Mouse (Mus musculus): ENCODE measurements around the gene Tob1. TPM values are rescaled to one million over a fixed set of nuclear protein-coding genes. Genes with fewer than 3 reads are reported as not detected.

Gene Tob1
- polyA plus RNA-seq, 1 experiment from 2014 or later = 36.6 TPM

- Histone ChIP-seq H3K9me3 (ENCODE audit: control insufficient read depth, low read length) (no peaks in the 10 kb centered on the region), H3K9ac (ENCODE audit: low read depth, low read length) (no peak overlapping the region), H3K4me2 (replicated peaks; ENCODE audit: low read depth, low read length) (no peak overlapping the region), H3K27ac (ENCODE audit: low read depth, low read length) (0 out of 2 replicates have a peak overlapping the region, but pooled peaks have one; percentile 18), H3K4me3 (ENCODE audit: low read length) (no peak overlapping the region), H3K4me1 (ENCODE audit: control insufficient read depth, insufficient read depth, low read length) (no peaks in the 10 kb centered on the region), H3K36me3 (ENCODE audit: control insufficient read depth, insufficient read depth, low read length) (no peaks in the 10 kb centered on the region), H3K27me3 (ENCODE audit: control insufficient read depth, insufficient read depth, low read length) (no peaks in the 10 kb centered on the region)
- ATAC-seq (ENCODE audit: low FRiP score, low TSS enrichment) = no peak
- WGBS = 66% methylated on average over 19 of the region's 19 CpGs
Observed at GRCm38 (mm10) chr11:94231821-94232552, 20.7 kb downstream of the Tob1 start.

GRCm38 (mm10) chr11:94233405-94233804 is 22.2 kb downstream of the Tob1 start:
- ATAC-seq (ENCODE audit: low FRiP score, low TSS enrichment) = no peak
- Histone ChIP-seq H3K36me3 (ENCODE audit: control insufficient read depth, insufficient read depth, low read length) (no peaks in the 10 kb centered on the region), H3K27me3 (ENCODE audit: control insufficient read depth, insufficient read depth, low read length) (no peaks in the 10 kb centered on the region), H3K4me2 (replicated peaks; ENCODE audit: low read depth, low read length) (no peak overlapping the region), H3K9me3 (ENCODE audit: control insufficient read depth, low read length) (no peaks in the 10 kb centered on the region), H3K27ac (ENCODE audit: low read depth, low read length) (no peak overlapping the region), H3K4me3 (ENCODE audit: low read length) (no peak overlapping the region), H3K4me1 (ENCODE audit: control insufficient read depth, insufficient read depth, low read length) (no peaks in the 10 kb centered on the region), H3K9ac (ENCODE audit: low read depth, low read length) (no peak overlapping the region)
- 89% methylated on average over 6 of the region's 6 CpGs for WGBS

- H3K9me3 ChIP-seq (ENCODE audit: control insufficient read depth, low read length) = no peaks in the 10 kb centered on the region
- WGBS = 88% methylated on average over 12 of the region's 12 CpGs
- no peaks in the 10 kb centered on the region for H3K4me1 ChIP-seq (ENCODE audit: control insufficient read depth, insufficient read depth, low read length)
- H3K4me2 ChIP-seq (replicated peaks; ENCODE audit: low read depth, low read length) = no peak overlapping the region
- H3K36me3 ChIP-seq (ENCODE audit: control insufficient read depth, insufficient read depth, low read length) = no peaks in the 10 kb centered on the region
- no peak overlapping the region for H3K9ac ChIP-seq (ENCODE audit: low read depth, low read length)
- H3K27me3 ChIP-seq (ENCODE audit: control insufficient read depth, insufficient read depth, low read length) = no peaks in the 10 kb centered on the region
- H3K4me3 ChIP-seq (ENCODE audit: low read length) = no peak overlapping the region
- no peak overlapping the region for H3K27ac ChIP-seq (ENCODE audit: low read depth, low read length)
- ATAC-seq (ENCODE audit: low FRiP score, low TSS enrichment) = no peak
Observed at GRCm38 (mm10) chr11:94234380-94234779, 23.1 kb downstream of the Tob1 start.

GRCm38 (mm10) chr11:94234857-94235256 is 23.6 kb downstream of the Tob1 start:
- ATAC-seq (ENCODE audit: low FRiP score, low TSS enrichment) = no peak
- no peak overlapping the region for H3K4me3 ChIP-seq (ENCODE audit: low read length)
- H3K4me1 ChIP-seq (ENCODE audit: control insufficient read depth, insufficient read depth, low read length) = no peaks in the 10 kb centered on the region
- no peaks in the 10 kb centered on the region for H3K36me3 ChIP-seq (ENCODE audit: control insufficient read depth, insufficient read depth, low read length)
- no peak overlapping the region for H3K9ac ChIP-seq (ENCODE audit: low read depth, low read length)
- H3K27ac ChIP-seq (ENCODE audit: low read depth, low read length) = no peak overlapping the region
- H3K27me3 ChIP-seq (ENCODE audit: control insufficient read depth, insufficient read depth, low read length) = no peaks in the 10 kb centered on the region
- H3K9me3 ChIP-seq (ENCODE audit: control insufficient read depth, low read length) = no peaks in the 10 kb centered on the region
- WGBS = 87% methylated on average over 8 of the region's 8 CpGs
- no peak overlapping the region for H3K4me2 ChIP-seq (replicated peaks; ENCODE audit: low read depth, low read length)

- Histone ChIP-seq H3K27ac (ENCODE audit: low read depth, low read length) (no peak overlapping the region), H3K36me3 (ENCODE audit: control insufficient read depth, insufficient read depth, low read length) (no peaks in the 10 kb centered on the region), H3K9me3 (ENCODE audit: control insufficient read depth, low read length) (no peaks in the 10 kb centered on the region), H3K27me3 (ENCODE audit: control insufficient read depth, insufficient read depth, low read length) (no peaks in the 10 kb centered on the region), H3K9ac (ENCODE audit: low read depth, low read length) (no peak overlapping the region), H3K4me3 (ENCODE audit: low read length) (no peak overlapping the region), H3K4me2 (replicated peaks; ENCODE audit: low read depth, low read length) (no peak overlapping the region), H3K4me1 (ENCODE audit: control insufficient read depth, insufficient read depth, low read length) (no peaks in the 10 kb centered on the region)
- peak; percentile 89 for ATAC-seq (ENCODE audit: low FRiP score, low TSS enrichment)
- 36% methylated on average over 3 of the region's 3 CpGs for WGBS
Observed at GRCm38 (mm10) chr11:94236074-94236473, 24.8 kb downstream of the Tob1 start.

GRCm38 (mm10) chr11:94238786-94239185 is 27.5 kb downstream of the Tob1 start:
- ATAC-seq (ENCODE audit: low FRiP score, low TSS enrichment) = no peak
- peaks cover 16% of the 10 kb centered on the region for H3K4me1 ChIP-seq (ENCODE audit: control insufficient read depth, insufficient read depth, low read length)
- no peak overlapping the region for H3K4me2 ChIP-seq (replicated peaks; ENCODE audit: low read depth, low read length)
- H3K27me3 ChIP-seq (ENCODE audit: control insufficient read depth, insufficient read depth, low read length) = no peaks in the 10 kb centered on the region
- no peak overlapping the region for H3K27ac ChIP-seq (ENCODE audit: low read depth, low read length)
- H3K9ac ChIP-seq (ENCODE audit: low read depth, low read length) = no peak overlapping the region
- H3K4me3 ChIP-seq (ENCODE audit: low read length) = no peak overlapping the region
- H3K36me3 ChIP-seq (ENCODE audit: control insufficient read depth, insufficient read depth, low read length) = no peaks in the 10 kb centered on the region
- WGBS = 89% methylated on average over 8 of the region's 8 CpGs
- H3K9me3 ChIP-seq (ENCODE audit: control insufficient read depth, low read length) = no peaks in the 10 kb centered on the region

- no peaks in the 10 kb centered on the region for H3K36me3 ChIP-seq (ENCODE audit: control insufficient read depth, insufficient read depth, low read length)
- no peak overlapping the region for H3K27ac ChIP-seq (ENCODE audit: low read depth, low read length)
- H3K4me1 ChIP-seq (ENCODE audit: control insufficient read depth, insufficient read depth, low read length) = peaks cover 20% of the 10 kb centered on the region
- no peak overlapping the region for H3K4me3 ChIP-seq (ENCODE audit: low read length)
- no peak overlapping the region for H3K9ac ChIP-seq (ENCODE audit: low read depth, low read length)
- ATAC-seq (ENCODE audit: low FRiP score, low TSS enrichment) = no peak
- H3K27me3 ChIP-seq (ENCODE audit: control insufficient read depth, insufficient read depth, low read length) = no peaks in the 10 kb centered on the region
- H3K4me2 ChIP-seq (replicated peaks; ENCODE audit: low read depth, low read length) = no peak overlapping the region
- no peaks in the 10 kb centered on the region for H3K9me3 ChIP-seq (ENCODE audit: control insufficient read depth, low read length)
- WGBS = 42% methylated on average over 9 of the region's 9 CpGs
Observed at GRCm38 (mm10) chr11:94239706-94240105, 28.5 kb downstream of the Tob1 start.

- H3K27me3 ChIP-seq (ENCODE audit: control insufficient read depth, insufficient read depth, low read length) = no peaks in the 10 kb centered on the region
- H3K9me3 ChIP-seq (ENCODE audit: control insufficient read depth, low read length) = no peaks in the 10 kb centered on the region
- peak overlapping the region; percentile 28 for H3K4me3 ChIP-seq (ENCODE audit: low read length)
- peaks cover 39% of the 10 kb centered on the region for H3K4me1 ChIP-seq (ENCODE audit: control insufficient read depth, insufficient read depth, low read length)
- H3K9ac ChIP-seq (ENCODE audit: low read depth, low read length) = peak overlapping the region; percentile 51
- H3K4me2 ChIP-seq (replicated peaks; ENCODE audit: low read depth, low read length) = peak overlapping the region; percentile 68
- no peaks in the 10 kb centered on the region for H3K36me3 ChIP-seq (ENCODE audit: control insufficient read depth, insufficient read depth, low read length)
- peak overlapping the region; percentile 39; the same call in 1 of the 2 replicates for H3K27ac ChIP-seq (ENCODE audit: low read depth, low read length)
- 3% methylated on average over 29 of the region's 29 CpGs for WGBS
- peak; percentile 60 for ATAC-seq (ENCODE audit: low FRiP score, low TSS enrichment)
Observed at GRCm38 (mm10) chr11:94242760-94243421, 31.6 kb downstream of the Tob1 start.

Data from kidney, embryonic 14.5 days (tissue).